Mouse (Mus musculus) forebrain, embryonic 13.5 days (tissue): ENCODE measurements around the gene Ern1. TPM values are rescaled to one million over a fixed set of nuclear protein-coding genes. Genes with fewer than 3 reads are reported as not detected.

Source experiments
- polyA plus RNA-seq: library from polyadenylated mRNA; unstranded; fragments of >200 nt; fragmentation: Nextera tagmentation; extraction: Ambion mirVana; gene quantifications from 2 replicates; pipeline ENCODE4 v1.2.1, GENCODE M21; 2015

Gene Ern1
- polyA plus RNA-seq, 1 experiment from 2014 or later: 5.6 TPM

Other genes with a start within 250 kb of the Ern1 start
- gene Ftsj3, start 231.8 kb downstream of the Ern1 start, polyA plus RNA-seq: 46.4 and 52.7 TPM in 2 replicates
- 322 and 348 TPM in 2 replicates for gene Psmc5, start 231.7 kb downstream of the Ern1 start, polyA plus RNA-seq
- 14.2 and 14.3 TPM in 2 replicates for gene Smarcd2, start 214.9 kb downstream of the Ern1 start, polyA plus RNA-seq
- gene Tcam1, start 211.2 kb downstream of the Ern1 start, polyA plus RNA-seq: 0.10 and 0.14 TPM in 2 replicates
- not detected in 2 replicates for gene Gh, start 186.0 kb downstream of the Ern1 start, polyA plus RNA-seq
- gene Cd79b, start 173.1 kb downstream of the Ern1 start, polyA plus RNA-seq: 0.27 and 0.49 TPM in 2 replicates
- gene Scn4a, start 134.6 kb downstream of the Ern1 start, polyA plus RNA-seq: 0.04 TPM in 1 of 2 replicates, not detected in the other
- gene Prr29, start 122.4 kb downstream of the Ern1 start, polyA plus RNA-seq: not detected in 2 replicates
- gene Icam2, start 99.8 kb downstream of the Ern1 start, polyA plus RNA-seq: 10.3 and 11.6 TPM in 2 replicates
- 9.6 and 10.7 TPM in 2 replicates for gene Tex2, start 125.6 kb upstream of the Ern1 start, polyA plus RNA-seq